Comparison of ENCODE assay signal across 9 mouse cellular contexts in the genomic region with DNA sequence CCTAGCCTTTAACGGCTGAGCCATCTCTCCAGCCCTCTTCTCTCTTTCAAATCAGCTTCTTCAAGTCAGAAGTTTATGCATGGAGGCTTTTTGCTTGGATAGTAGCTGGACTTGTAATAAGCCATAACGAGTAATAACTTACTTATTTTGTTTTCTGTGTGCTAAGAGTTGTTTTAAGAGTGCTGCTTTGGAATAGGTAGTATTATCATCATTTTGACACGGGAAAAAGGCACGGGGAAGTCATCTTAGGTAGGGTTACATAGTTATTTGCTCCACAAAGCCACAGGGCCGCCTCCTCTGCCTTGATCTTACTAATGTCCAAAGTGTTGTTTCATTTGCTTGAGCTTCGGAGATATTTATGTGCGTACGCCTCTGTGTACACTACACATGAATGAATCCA. TPM values are rescaled to one million over a fixed set of nuclear protein-coding genes. Genes with fewer than 3 reads are reported as not detected.
DNase-seq lines count a peak whose midpoint lies in the region; ATAC-seq lines count a peak whose summit lies in the region.
"Had no signal": no experiment of that assay in that cellular context is flagged by ENCODE, and none has a peak within 500 bp of the region (broad histone marks: within the 10 kb centered on the region; RNA-seq: fewer than 3 reads in every experiment).

No protein-coding gene starts in this region.

- H3K27me3 ChIP-seq in lung, embryonic 15.5 days = no peaks in the 10 kb centered on the region
- no peaks in the 10 kb centered on the region for H3K27me3 ChIP-seq in embryonic facial prominence, embryonic 12.5 days
- no peaks in the 10 kb centered on the region for H3K27me3 ChIP-seq in limb, embryonic 10.5 days (ENCODE audit: low read depth, poor library complexity, severe bottlenecking)
- H3K27me3 ChIP-seq in neural tube, embryonic 15.5 days (replicated peaks) = peaks cover 5% of the 10 kb centered on the region; the same call in 1 of the 2 replicates

- H3K4me1 ChIP-seq in lung, embryonic 15.5 days = peaks cover 12% of the 10 kb centered on the region
- H3K4me1 ChIP-seq in embryonic facial prominence, embryonic 12.5 days = peaks cover 9% of the 10 kb centered on the region; the same call in 1 of the 2 replicates
- peaks cover 9% of the 10 kb centered on the region for H3K4me1 ChIP-seq in limb, embryonic 10.5 days
- H3K4me1 ChIP-seq in neural tube, embryonic 15.5 days = peaks cover 18% of the 10 kb centered on the region

- DNase-seq in lung, postnatal 10 days = no peak
- no peak for DNase-seq in limb, embryonic 10.5 days (ENCODE audit: low spot score)
- DNase-seq in layer of hippocampus, postnatal 10 days (ENCODE audit: low spot score in 2 of 2) = no peak
- no peak for DNase-seq in kidney, postnatal 4 days
- DNase-seq in cerebellum, adult 11 months = no peak
- DNase-seq: lung, adult 18-20 months had no signal

- H3K36me3 ChIP-seq in lung, embryonic 15.5 days = no peaks in the 10 kb centered on the region
- H3K36me3 ChIP-seq in embryonic facial prominence, embryonic 12.5 days = no peaks in the 10 kb centered on the region
- peaks cover 8% of the 10 kb centered on the region; the same call in 1 of the 2 replicates for H3K36me3 ChIP-seq in limb, embryonic 10.5 days
- H3K36me3 ChIP-seq in neural tube, embryonic 15.5 days = no peaks in the 10 kb centered on the region

- peak overlapping the region; percentile 65 for H3K4me2 ChIP-seq in lung, embryonic 15.5 days
- H3K4me2 ChIP-seq in embryonic facial prominence, embryonic 12.5 days (replicated peaks) = peak overlapping the region; percentile 67
- H3K4me2 ChIP-seq in neural tube, embryonic 15.5 days = peak overlapping the region; percentile 62

- no peak for ATAC-seq in lung, embryonic 15.5 days (ENCODE audit: borderline replicate concordance, extremely low read depth, low FRiP score, low TSS enrichment)
- ATAC-seq in embryonic facial prominence, embryonic 12.5 days (ENCODE audit: insufficient number of reproducible peaks, insufficient read depth, low FRiP score, low TSS enrichment) = no peak
- ATAC-seq in neural tube, embryonic 15.5 days (ENCODE audit: low FRiP score) = no peak

- peak overlapping the region; percentile 97 for H3K9ac ChIP-seq in lung, embryonic 15.5 days
- peak overlapping the region; percentile 95 for H3K9ac ChIP-seq in embryonic facial prominence, embryonic 12.5 days
- H3K9ac ChIP-seq in neural tube, embryonic 15.5 days (replicated peaks) = peak overlapping the region; percentile 96

- H3K9me3 ChIP-seq in lung, embryonic 15.5 days = no peaks in the 10 kb centered on the region
- H3K9me3 ChIP-seq in embryonic facial prominence, embryonic 12.5 days = no peaks in the 10 kb centered on the region
- H3K9me3 ChIP-seq in limb, embryonic 10.5 days (replicated peaks) = no peaks in the 10 kb centered on the region
- H3K9me3 ChIP-seq in neural tube, embryonic 15.5 days (replicated peaks) = no peaks in the 10 kb centered on the region

- H3K27ac ChIP-seq in lung, embryonic 15.5 days = no peak overlapping the region
- H3K27ac ChIP-seq in embryonic facial prominence, embryonic 12.5 days = no peak overlapping the region
- H3K27ac ChIP-seq in limb, embryonic 10.5 days = peak overlapping the region; percentile 98
- H3K27ac ChIP-seq in neural tube, embryonic 15.5 days (replicated peaks) = no peak overlapping the region

- WGBS in lung, embryonic 15.5 days = 34% methylated on average over 8 of the region's 8 CpGs
- WGBS in embryonic facial prominence, embryonic 12.5 days = 47% methylated on average over 8 of the region's 8 CpGs
- 70% methylated on average over 8 of the region's 8 CpGs for WGBS in limb, embryonic 10.5 days
- WGBS in neural tube, embryonic 15.5 days = 47% methylated on average over 8 of the region's 8 CpGs

- H3K4me3 ChIP-seq in lung, embryonic 15.5 days = peak overlapping the region; percentile 98
- H3K4me3 ChIP-seq in embryonic facial prominence, embryonic 12.5 days = peak overlapping the region; percentile 93
- peak overlapping the region; percentile 96 for H3K4me3 ChIP-seq in limb, embryonic 10.5 days
- H3K4me3 ChIP-seq in neural tube, embryonic 15.5 days (replicated peaks) = peak overlapping the region; percentile 94

RNA-seq across cellular contexts. Expression of gene Katnbl1, which starts 1.1 kb away (rescaled TPM):
- polyA plus RNA-seq in lung, embryonic 15.5 days (2015; fragmentation: Nextera tagmentation; extraction: Ambion mirVana) = 39.4 and 40.2 TPM in 2 replicates
- 45.9 and 50.3 TPM in 2 replicates for polyA plus RNA-seq in embryonic facial prominence, embryonic 12.5 days (2016; fragmentation: Nextera tagmentation; extraction: Ambion mirVana)
- 37.5 and 44.4 TPM in 2 replicates for polyA plus RNA-seq in limb, embryonic 10.5 days (2016; fragmentation: Nextera tagmentation; extraction: Ambion mirVana)
- polyA plus RNA-seq in neural tube, embryonic 15.5 days (2015; fragmentation: Nextera tagmentation; extraction: Ambion mirVana) = 29.8 and 32.2 TPM in 2 replicates
- 10 to 100 TPM; 14.9 to 15.2 TPM for total RNA-seq in layer of hippocampus, postnatal 10 days (2021)

RNA-seq across cellular contexts. Expression of gene Emc4, which starts 12.3 kb away (rescaled TPM):
- polyA plus RNA-seq in lung, embryonic 15.5 days (2015; fragmentation: Nextera tagmentation; extraction: Ambion mirVana) = 107 and 113 TPM in 2 replicates
- 101 and 109 TPM in 2 replicates for polyA plus RNA-seq in embryonic facial prominence, embryonic 12.5 days (2016; fragmentation: Nextera tagmentation; extraction: Ambion mirVana)
- 117 and 127 TPM in 2 replicates for polyA plus RNA-seq in limb, embryonic 10.5 days (2016; fragmentation: Nextera tagmentation; extraction: Ambion mirVana)
- 206 and 239 TPM in 2 replicates for polyA plus RNA-seq in neural tube, embryonic 15.5 days (2015; fragmentation: Nextera tagmentation; extraction: Ambion mirVana)
- total RNA-seq in layer of hippocampus, postnatal 10 days (2021) = 100 to 1,000 TPM; 146 to 165 TPM
